Mouse (Mus musculus) adrenal gland, postnatal 36 days (tissue): ENCODE results near the gene Nt5dc2. TPM values are rescaled to one million over a fixed set of nuclear protein-coding genes. Genes with fewer than 3 reads are reported as not detected.

Experiments used
- DNase-seq, 2 experiments: peaks; one replicate each; pipeline ENCODE4 v3.0.0; 2021; ENCODE audit warnings: mixed read lengths in 1 of 2
- long read RNA-seq, 2 experiments: library from polyadenylated mRNA; stranded (forward); transcript quantifications; one replicate each; pipeline ENCODE4 v2.0.0; 2021; ENCODE audit warnings: borderline sequencing depth in 2 of 2
- total RNA-seq, 2 experiments: library from RNA; stranded (reverse); gene quantifications; 2 replicates each; pipeline ENCODE4 v1.2.3; 2021

Gene Nt5dc2
- total RNA-seq: 10 to 100 TPM; 24.0 to 29.3 TPM
- long read RNA-seq, experiment 1, transcript Nt5dc2-204 (14 exons, 1,848 nt): major isoform, 75 of 85 reads
- long read RNA-seq, experiment 1, partial matches to known transcripts: 5 of 85 reads
- long read RNA-seq, experiment 1, other reads (novel, unspliced or antisense): 3 of 85 reads
- long read RNA-seq, experiment 2, transcript Nt5dc2-204 (14 exons, 1,848 nt): major isoform, 36 of 40 reads
- long read RNA-seq, experiment 2, partial matches to known transcripts: 0 of 40 reads
- long read RNA-seq, experiment 2, other reads (novel, unspliced or antisense): 4 of 40 reads

DNA sequence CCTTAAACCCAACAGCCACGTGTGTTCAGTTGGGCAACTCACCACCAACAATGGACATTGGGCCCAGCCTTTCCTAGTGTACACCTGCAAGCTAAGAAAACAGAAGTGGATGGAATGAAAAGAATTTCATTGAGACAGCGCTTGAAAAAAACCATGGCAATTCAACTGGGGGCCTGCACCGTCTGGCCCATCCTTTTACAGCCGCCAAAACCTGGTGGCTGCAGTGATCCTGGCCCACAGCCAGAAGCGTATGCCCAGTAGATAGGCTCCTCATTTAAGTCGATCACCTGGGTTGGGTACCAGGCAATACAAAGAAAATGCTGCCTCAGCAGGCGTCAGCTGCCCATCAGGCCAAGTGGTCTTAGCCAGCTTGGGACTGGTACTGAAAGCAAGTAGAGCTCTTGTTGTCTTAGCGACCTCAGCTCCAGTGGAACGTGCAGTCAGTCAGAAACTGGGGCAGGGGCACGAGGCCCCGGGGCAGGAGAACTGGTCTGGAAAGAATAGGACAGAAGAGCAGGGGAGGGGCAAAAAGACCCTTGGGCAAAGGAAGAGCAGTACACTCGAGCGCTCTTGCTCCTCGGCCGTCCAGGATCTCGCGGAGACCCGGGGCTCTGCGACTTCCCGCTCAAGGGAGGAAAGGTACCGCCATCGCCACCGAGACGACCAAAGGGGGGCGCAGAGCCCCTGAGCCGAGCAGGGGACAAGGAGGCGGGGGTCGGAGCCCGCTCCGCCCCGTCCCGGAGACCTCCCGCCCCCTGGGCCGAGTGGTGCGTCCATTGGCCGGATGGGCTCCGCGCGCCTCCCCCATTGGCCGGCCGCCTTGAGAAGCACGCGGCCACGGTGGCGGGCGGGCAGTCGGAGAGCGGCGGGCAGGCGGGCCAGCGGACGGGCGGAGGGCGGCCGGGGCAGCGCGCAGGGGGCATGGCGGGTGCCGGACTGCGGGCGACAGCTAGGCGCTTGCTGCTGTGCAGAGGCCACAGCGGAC is at the start of gene Nt5dc2:
Gene Nt5dc2 (plus strand): TSS at position 818 of the 985 bp plus-strand sequence.
- DNase-seq: peak; percentile 94 to 95

DNA sequence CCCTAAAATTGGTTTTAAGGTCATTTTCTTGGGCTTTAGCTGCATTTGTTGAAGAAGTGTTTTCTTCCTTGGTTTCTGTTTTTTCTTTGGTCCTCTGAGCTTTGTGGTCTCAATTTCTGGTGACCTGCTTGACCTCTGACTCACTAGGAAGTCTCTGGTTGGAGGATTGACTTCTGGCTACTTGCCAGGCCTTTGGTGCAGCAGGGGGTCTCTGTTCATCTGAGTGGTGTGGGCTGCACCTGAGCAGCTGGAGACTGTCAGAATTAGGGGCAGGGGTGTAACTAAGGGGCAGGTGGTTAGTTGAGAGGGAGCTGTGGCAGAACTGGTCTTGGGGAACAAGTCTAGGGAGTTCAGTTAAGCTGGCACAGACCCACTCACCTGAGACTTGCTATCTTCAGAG is 49.7 kb upstream of the Nt5dc2 start:
- DNase-seq: no peak

DNA sequence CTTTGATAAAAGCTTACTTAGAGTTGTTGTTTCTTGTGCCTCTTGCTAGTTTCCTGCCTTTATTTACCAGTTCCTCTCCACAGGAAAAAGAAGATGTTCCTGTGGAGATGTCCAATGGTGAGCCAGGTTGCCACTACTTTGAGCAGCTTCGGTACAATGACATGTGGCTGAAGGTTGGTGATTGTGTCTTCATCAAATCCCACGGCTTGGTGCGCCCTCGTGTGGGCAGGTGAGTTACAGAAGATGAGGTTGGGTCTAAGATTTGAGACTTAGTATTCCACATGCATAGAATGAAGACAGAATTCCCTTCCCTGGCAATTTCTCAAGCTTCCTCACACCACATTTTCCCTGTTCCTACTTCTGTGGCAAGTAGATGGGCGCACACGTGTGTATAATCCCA is 43.4 kb upstream of the Nt5dc2 start:
- DNase-seq: no peak

DNA sequence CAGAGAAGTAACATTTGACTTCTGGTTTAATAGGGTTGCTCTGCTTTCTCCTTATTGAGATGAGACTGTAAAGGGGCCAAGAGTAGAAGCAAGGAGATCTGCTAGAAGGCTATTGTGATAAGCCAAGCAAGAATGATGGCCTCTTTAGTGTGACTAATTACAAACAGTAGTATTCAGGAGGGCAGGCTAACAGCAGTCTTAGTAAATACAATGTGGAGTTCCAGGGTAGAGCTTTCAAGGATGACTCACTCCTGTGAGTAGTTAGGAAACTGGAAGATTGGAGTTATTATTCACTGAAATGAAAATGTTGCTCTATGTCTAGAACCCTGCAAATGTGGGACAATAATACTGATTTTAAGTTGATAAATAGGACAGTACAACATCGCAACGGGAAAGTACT is 42.3 kb upstream of the Nt5dc2 start:
- no peak for DNase-seq

DNA sequence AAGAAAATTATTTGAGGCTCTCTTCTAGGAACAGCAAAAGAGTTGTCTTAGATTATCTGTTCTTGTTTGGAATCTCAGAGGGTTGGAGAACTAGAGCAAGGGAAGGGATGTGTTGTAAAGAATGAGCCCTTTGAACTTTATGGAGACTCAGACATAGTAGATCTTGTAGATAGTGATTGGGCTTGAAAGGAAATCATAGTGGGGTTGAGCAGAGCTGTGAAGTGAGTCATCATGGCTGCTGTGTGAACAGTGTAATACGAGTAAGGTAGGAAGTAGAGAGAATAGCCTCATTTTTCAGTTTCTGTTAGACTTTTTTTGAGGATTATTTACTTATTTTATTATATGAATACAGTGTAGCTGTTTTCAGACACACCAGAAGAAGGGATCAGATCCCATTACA is 40.9 kb upstream of the Nt5dc2 start:
- no peak for DNase-seq

DNA sequence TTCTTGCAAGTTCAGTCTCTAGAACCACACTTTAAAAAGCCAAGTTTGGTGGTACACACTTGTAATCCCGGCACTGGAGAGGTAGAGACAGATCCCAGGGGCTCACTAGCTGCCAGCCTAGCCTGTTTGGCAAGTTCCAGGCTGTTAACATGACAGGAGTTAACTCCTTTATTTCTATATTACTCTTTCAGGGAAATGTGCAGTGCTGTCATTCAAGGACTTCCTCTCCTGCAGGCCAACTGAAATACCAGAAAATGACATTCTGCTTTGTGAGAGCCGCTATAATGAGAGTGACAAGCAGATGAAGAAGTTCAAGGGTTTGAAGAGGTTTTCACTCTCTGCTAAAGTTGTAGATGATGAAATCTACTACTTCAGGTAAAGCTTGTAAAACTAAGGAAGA is 25.7 kb upstream of the Nt5dc2 start:
- DNase-seq: no peak

DNA sequence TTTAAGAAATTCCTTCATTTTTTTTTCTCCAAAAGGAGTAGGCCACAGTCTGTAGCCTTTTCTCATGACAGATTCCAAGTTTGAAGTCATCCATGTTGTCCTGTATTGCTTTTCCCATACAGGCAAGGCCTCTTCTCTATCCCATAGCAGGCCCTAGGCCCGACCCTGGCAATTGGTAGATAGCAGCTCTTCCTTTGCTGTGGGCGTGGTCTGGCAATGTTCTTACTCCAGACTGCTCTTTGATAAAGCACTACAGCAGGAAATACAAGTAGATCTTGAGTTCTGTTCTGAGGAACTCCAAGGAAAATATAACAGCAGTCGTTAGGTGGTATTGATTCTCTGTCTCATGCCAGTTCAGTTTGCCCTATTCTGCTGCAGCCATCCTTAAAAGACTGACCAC is 20.2 kb upstream of the Nt5dc2 start:
- no peak for DNase-seq

DNA sequence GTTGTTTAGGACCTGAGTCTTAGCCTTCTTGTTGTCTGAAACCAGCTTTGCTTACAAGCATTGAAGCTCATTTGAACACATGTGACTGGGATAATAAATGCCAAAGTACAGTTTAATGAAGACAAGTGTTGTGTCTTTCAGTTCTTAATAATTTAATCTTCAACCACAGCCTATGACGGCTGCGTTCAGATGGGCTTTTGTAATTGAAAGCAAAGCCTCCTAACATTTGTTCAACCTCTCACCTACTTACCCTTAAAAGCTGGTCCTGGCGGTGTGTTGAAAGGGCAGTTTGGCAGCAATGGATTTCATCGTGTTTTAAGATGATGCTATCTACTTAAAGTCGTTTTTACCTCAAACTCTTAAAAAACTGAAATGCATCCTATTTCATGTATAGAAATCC is 18.7 kb upstream of the Nt5dc2 start:
- DNase-seq: no peak

DNA sequence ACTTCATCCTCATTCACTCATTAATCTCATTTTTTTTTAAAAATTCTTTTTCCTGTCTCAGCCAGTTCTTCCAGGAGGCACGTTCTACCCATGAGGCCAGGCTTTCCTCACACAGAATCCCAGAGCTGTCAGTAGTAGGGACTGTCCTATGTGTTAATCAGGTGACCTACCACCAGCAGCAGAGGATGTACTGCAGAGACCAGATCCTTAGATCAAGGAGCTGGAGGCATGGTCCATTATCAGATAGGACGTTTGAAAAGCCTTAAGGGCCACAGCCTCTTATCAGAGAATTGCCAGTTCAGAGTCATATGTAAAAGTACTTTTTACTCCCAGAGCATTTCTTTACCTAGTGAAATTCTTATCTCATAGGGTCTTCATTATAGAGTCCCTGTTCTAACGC is 16.8 kb upstream of the Nt5dc2 start:
- no peak for DNase-seq

DNA sequence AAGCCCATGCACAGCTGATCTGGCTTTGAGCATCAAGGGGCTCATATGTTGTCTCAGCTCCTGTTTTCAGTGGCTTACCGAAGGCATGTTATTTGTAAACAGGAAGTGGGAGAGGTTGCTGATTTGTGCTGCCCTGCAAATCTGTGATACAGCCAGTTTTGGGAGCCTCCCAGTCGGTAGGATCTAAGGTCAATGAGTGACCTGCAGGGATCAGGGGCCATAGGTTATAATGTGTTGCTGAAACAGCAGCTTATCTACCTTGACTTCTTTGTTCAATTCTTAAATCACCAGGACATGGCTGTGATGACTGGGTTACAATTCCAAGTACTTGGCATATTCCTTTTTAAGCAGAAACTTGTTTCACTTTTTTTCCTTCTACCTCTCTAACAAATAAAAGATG is 15.3 kb upstream of the Nt5dc2 start:
- no peak for DNase-seq

DNA sequence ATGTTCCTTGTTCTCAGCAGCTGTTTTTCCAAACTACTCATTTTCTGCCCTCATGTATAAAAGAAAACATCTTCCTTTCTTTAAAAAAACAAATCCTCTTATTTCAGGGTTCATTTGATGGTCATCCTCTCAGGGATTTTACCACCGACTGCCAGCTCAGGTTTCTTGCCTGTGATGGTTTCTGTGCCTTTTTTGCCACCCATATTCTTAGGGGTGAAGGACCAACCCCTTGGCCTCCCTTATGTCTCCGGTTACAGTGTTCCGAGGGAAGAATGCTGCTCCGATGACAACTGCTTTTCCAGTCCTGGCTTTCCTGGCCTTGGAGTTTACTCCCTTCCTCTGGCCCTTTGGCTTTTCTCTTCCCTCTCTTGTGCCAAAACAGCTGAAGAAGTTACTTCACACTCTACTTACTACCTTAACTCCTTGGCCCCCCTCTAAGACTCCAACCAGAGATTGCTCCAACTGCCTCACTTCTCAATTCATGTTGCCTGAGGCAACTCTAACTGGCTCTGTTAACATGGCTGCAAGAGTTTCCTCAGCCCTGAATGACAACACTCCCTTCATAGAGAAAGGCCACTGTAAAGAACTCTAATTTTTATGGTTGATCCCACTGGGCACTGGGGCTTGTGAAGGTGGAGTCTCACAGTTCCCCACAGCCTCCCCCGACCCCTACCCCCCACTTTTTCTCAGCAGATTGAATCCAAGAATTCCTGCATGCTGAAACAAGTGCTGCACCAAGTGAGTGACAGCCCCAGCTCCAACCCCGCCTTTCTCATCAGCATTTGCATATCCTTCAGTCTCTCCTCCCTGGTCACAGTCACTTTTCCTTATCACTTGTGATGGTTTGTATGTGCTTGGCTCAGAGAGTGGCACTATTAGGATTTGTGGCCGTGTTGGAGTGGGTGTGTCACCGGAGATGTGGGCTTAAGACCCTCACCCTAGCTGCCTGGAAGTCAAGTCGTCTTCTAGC is 5.5 kb upstream of the Nt5dc2 start:
- DNase-seq: no peak

DNA sequence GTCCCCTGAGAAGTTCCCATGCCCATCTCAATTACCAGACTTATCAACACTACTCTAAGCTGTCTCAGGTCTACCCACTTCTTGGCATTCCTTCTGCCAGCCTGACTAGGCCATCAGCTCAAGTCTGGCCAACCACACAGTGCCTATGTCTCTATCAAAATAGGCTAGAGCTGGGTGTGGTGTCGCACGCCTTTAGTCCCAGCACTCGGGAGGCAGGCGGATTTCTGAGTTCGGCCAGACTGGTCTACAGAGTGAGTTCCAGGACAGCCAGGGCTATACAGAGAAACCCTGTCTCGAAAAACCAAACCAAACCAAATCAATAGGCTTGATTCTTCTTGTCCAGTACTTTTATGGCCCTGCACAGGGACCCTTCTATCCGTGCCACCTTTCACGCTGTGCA is 4.0 kb upstream of the Nt5dc2 start:
- DNase-seq: no peak

DNA sequence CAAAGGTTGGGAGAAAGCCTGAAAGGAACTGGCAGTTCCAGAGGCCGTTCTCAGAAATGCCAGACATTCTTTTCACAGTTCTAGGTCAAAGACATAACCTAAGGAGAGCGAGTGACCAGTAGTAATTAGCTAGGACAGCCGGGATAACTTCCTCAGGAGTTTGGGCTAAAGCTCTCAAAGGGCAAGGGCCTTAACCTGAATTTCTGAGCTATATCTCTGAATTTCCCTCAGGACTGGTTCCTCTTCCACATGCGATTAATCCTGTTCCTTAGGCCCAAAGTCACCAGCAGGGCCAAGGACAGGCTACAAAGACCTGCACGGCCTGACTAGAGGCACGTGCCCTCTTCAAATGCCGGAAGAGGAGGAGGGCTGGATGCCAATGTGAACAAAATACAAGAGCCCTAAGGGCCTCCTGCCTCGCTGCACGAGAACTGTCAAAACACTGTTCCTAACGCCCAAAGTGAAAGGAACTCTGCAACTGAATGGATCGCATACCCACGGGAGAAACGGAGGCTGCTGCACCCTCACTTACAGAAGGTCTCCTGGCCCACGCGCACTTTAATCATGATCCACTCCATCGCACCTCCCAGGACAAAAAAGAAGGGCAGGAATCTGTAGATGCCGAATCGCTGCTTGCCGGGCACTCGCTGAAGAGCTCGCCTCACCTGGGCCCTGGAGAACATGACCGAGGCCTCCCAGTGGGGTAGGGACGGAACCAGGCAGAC is 2.6 kb upstream of the Nt5dc2 start:
- DNase-seq: peak; percentile 67 to 68

DNA sequence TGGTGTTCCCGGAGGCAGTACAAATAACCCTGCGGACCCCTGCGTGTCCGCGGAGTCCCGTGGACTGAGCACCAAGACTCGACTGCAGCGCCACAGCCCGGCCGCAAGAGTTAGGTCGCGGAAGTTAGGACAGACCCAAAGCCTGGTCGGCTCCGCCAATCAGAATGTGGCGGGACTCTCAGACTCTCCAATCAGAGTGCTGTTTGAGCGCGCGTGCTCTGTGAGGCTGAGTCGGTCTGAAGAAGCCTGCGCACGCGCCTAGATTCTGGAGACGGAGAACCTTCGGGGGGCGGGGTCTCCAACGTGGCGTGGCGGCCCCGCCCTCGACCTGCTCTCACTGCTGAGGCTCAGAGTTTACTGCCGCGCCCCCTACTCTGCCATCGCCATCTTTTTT is 2.0 kb upstream of the Nt5dc2 start, which contains the start of gene Smim4:
Gene Smim4 (minus strand): TSS at position 131 of the 394 bp plus-strand sequence.
- peak; percentile 98 to 99 for DNase-seq

DNA sequence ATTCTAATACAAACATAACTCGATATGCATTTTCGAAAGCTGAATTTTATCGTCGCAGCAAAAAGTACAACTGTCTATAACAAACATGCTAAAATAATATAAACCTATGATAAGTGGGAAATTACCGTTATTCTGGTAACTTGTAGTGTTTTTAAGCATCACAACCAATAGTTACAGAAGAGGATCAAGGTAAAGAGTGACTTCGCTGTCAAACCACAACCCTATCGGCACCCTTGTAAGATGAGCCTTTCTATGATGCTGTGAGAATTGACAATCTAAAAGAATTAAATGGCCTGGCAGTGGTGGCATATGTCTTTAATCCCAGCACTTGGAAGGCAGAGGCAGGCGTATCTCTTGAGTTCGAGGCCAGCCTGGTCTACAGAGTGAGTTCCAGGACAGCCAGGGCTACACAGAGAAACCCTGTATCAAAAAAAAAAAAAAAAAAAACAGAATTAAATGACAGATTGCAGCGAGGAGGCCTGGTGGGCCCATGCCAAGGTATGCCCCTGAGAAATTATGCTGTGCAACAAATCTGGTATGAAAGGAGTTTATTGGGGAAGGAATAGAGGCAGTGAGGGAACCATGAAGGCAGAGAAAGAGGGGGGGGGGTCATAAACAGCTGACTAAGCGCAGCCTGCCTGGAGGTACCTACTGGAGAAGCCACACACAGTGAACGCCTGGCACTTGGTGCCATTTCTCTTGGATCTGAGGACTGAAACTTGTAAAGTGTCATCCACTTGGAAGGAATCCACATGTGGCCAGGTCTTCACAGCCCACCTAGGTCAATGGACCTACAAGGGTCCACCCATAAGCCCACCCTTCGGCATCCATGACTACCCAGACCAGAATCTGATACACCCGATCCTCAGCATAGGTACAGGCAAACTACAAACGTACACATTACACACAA is 1.3 kb upstream of the Nt5dc2 start:
- no peak for DNase-seq

DNA sequence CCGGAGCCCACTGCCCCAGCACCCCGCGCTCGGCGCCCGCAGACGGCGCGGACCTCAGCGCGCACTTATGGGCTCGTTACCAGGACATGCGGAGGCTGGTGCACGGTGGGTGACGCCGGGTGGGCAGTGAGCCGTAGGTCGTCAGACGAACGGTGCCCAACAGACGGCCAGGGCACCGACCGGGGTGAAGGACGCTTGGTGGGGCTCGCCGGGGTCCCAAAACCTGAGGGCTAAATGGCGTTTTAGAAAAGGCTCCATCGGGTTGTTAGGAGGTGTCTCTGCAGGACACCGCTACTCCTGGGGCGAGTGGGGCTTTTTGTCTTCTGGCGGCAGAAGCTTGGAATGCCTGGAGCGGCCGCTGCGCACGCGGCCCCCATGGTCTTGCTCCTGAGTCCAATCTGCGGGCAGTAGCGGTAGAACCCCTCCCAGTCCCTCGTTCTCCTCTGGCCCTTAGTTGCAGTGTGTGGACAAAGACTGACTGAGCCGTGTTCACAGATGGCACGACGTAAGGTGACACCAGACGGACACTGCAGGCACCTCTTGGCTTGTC is 494 bp downstream of the Nt5dc2 start:
- DNase-seq: no peak

DNA sequence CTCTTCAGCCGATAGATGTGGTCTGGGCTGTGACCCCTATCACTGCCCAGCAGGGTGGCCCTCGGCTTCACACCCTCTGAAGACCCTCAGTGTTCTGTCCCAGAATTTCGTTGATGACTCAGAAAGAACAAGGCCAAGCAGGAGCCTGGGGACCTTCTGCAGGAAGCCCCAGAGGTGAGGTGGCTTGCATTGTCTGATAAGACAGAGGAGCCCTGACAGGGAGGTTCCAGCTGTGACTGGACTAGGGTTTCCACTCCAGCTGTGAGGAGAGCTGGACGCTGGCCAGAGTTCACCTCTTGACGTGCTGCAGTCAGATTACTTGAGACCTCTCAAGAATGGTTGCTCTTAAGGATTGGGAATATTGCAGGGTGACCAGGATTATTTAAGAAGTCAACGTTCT is 1.2 kb downstream of the Nt5dc2 start:
- no peak for DNase-seq

DNA sequence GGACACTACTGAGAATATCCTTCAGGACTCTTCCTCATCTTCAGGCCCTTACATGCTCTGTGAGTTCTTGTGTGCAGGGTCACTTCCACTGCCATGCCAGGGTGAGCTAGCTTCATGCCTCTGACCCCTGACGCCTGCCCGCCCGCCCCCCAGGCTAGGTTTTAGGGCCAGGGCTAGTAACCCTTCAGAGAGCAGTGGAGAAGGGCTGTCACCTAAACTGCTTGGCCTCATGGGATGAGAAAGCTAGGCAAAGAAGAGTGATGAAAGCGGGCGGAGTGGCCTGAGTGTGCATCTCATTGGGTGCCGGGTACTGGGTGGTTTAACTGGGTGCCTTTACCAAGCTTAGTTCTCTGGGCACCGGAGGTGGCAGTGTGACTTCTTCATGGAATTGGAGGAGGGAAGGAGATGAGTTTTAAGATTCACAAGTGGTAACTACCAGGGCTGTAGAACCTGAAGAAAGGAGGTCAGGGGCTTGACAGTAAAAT is 1.7 kb downstream of the Nt5dc2 start:
- no peak for DNase-seq

DNA sequence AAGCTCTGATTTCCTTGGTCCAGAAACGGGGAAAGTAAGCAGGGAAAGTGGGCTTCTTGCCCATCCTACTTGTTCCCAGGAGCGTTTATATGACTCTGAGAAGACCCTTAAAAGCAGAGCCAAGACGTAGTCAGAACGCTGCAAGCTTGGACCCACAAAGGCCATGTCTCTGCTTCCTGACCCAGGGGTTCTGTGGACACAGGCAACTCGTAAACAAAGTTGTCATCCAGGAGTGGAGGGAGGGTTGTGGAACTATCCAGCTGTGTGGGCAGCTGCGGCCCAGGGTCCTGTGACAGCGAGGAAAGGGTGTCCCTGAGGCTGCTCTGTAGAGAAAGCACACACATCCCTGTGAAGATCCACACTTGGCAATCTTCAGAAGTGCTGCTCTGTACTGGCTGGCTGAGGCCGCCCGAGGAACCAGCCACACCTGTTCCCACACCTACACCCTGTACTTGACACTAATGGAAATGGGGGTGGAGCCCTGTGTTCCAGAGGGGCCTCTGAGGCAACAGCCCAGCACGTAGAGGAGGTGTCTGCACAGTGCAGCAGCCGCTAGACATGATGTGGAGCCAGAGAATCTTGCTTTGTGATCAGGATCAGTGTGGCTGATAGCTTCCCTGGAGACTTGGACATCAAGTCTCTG is 2.3 kb downstream of the Nt5dc2 start:
- no peak for DNase-seq
